Mouse (Mus musculus) frontal cortex, postnatal 14 days (tissue): Measurements from ENCODE around the gene Rmnd1.
A peak's percentile ranks its signal among the peaks of the same experiment; 100 is the strongest.
"Not testable (repeated sequence)": the region's sequence is repeated elsewhere in the genome, so short reads cannot be mapped to it uniquely, and the experiment has no call there.

ENCODE experiments used
- DNase-seq, 2 experiments: peaks; one replicate each; pipeline ENCODE4 v3.0.0; 2022; ENCODE audit warnings: low spot score in 2 of 2

Gene Rmnd1

GRCm38 (mm10) chr10:4432123-4432931 lies at the start of gene Rmnd1, which contains the start of gene Armt1:
Gene Rmnd1 (minus strand): TSS chr10:4432388.
Gene Armt1 (plus strand): TSS chr10:4432467.
- peak; percentile 88 to 92 for DNase-seq

- no peak for DNase-seq
Observed at GRCm38 (mm10) chr10:4481695-4482094, 49.5 kb upstream of the Rmnd1 start.

- no peak for DNase-seq
Observed at GRCm38 (mm10) chr10:4480929-4481328, 48.7 kb upstream of the Rmnd1 start.

GRCm38 (mm10) chr10:4476604-4477003 lies 44.4 kb upstream of the Rmnd1 start:
- no peak for DNase-seq

GRCm38 (mm10) chr10:4475431-4475830 lies 43.2 kb upstream of the Rmnd1 start:
- DNase-seq, result no peak

- DNase-seq, result no peak
Observed at GRCm38 (mm10) chr10:4473591-4473993, 41.4 kb upstream of the Rmnd1 start.

GRCm38 (mm10) chr10:4469406-4469805 lies 37.2 kb upstream of the Rmnd1 start:
- no peak for DNase-seq

- DNase-seq, result no peak
Observed at GRCm38 (mm10) chr10:4465799-4466198, 33.6 kb upstream of the Rmnd1 start.

- DNase-seq, result no peak
Observed at GRCm38 (mm10) chr10:4460201-4460600, 28.0 kb upstream of the Rmnd1 start.

GRCm38 (mm10) chr10:4456409-4456808 lies 24.2 kb upstream of the Rmnd1 start:
- no peak for DNase-seq

GRCm38 (mm10) chr10:4435416-4435815 lies 3.2 kb upstream of the Rmnd1 start:
- no peak for DNase-seq

GRCm38 (mm10) chr10:4433871-4434270 lies 1.7 kb upstream of the Rmnd1 start:
- DNase-seq, result not testable (repeated sequence)

- no peak for DNase-seq
Observed at GRCm38 (mm10) chr10:4432996-4433755, 988 bp upstream of the Rmnd1 start.

- DNase-seq, result no peak
Observed at GRCm38 (mm10) chr10:4431746-4432122, 454 bp downstream of the Rmnd1 start.

GRCm38 (mm10) chr10:4430826-4431225 lies 1.4 kb downstream of the Rmnd1 start:
- no peak for DNase-seq

GRCm38 (mm10) chr10:4430399-4430798 lies 1.8 kb downstream of the Rmnd1 start:
- no peak for DNase-seq

- no peak for DNase-seq
Observed at GRCm38 (mm10) chr10:4425245-4425644, 6.9 kb downstream of the Rmnd1 start.

- DNase-seq, result no peak
Observed at GRCm38 (mm10) chr10:4407191-4407590, 25.0 kb downstream of the Rmnd1 start.

- no peak for DNase-seq
Observed at GRCm38 (mm10) chr10:4405511-4405910, 26.7 kb downstream of the Rmnd1 start.

- no peak for DNase-seq
Observed at GRCm38 (mm10) chr10:4404895-4405491, 27.2 kb downstream of the Rmnd1 start.

- DNase-seq, result no peak
Observed at GRCm38 (mm10) chr10:4398058-4398457, 34.1 kb downstream of the Rmnd1 start.

GRCm38 (mm10) chr10:4395321-4395720 lies 36.9 kb downstream of the Rmnd1 start:
- no peak for DNase-seq

GRCm38 (mm10) chr10:4391851-4392250 lies 40.3 kb downstream of the Rmnd1 start:
- no peak for DNase-seq
